Mouse (Mus musculus) CH12.LX (cell line): ENCODE results near the gene St6gal1. TPM values are rescaled to one million over a fixed set of nuclear protein-coding genes. Genes with fewer than 3 reads are reported as not detected.
A peak's percentile ranks its signal among the peaks of the same experiment; 100 is the strongest.

Source experiments
- DNase-seq: peaks from one replicate; pipeline ENCODE4 v3.0.0-alpha.2; 2013; ENCODE audit errors: extremely low read depth
- H3K27ac ChIP-seq: 2 replicates; pipeline ENCODE4 v1.5.1; 2012; ENCODE audit warnings: low read depth, mild to moderate bottlenecking, control low read depth, moderate library complexity; ENCODE audit not compliant: insufficient read depth
- H3K27me3 ChIP-seq: replicated peaks from 2 replicates; pipeline ENCODE3; 2012; ENCODE audit warnings: inconsistent platforms
- H3K36me3 ChIP-seq, 2 experiments: replicated peaks in 1 of 2; 2 replicates each; pipeline versions ENCODE3 to v1.6.1; 2012; ENCODE audit warnings: inconsistent platforms in 1 of 2, low read length in 1 of 2, mild to moderate bottlenecking in 1 of 2, mixed read lengths in 1 of 2, moderate library complexity in 1 of 2; ENCODE audit not compliant: control insufficient read depth in 1 of 2, insufficient read depth in 1 of 2
- H3K4me1 ChIP-seq, 2 experiments: 2 replicates each; pipeline ENCODE4 v1.6.1; 2012; ENCODE audit warnings: inconsistent platforms in 1 of 2, moderate library complexity in 1 of 2; ENCODE audit not compliant: insufficient read depth in 2 of 2, control insufficient read depth in 1 of 2
- H3K4me2 ChIP-seq: 2 replicates; pipeline ENCODE4 v1.6.1; 2012; ENCODE audit warnings: low read depth, mild to moderate bottlenecking, control low read depth; ENCODE audit not compliant: poor library complexity, insufficient read depth, severe bottlenecking
- H3K4me3 ChIP-seq, 3 experiments: fragments of 150-350 bp in 1 of 3; sonication (generic) in 1 of 3; replicated peaks in 1 of 3; 2 replicates each; pipeline versions ENCODE3 to v1.5.1; 2011 to 2012; ENCODE audit warnings: low read depth in 2 of 3, low read length in 2 of 3, mild to moderate bottlenecking in 2 of 3, moderate library complexity in 2 of 3, control low read depth in 1 of 3, improper control_type of control experiment in 1 of 3, inconsistent platforms in 1 of 3, mixed read lengths in 1 of 3; ENCODE audit not compliant: poor library complexity in 1 of 3
- H3K79me2 ChIP-seq: replicated peaks from 2 replicates; pipeline ENCODE4 v1.6.1; 2012; ENCODE audit warnings: mild to moderate bottlenecking, moderate library complexity; ENCODE audit not compliant: control insufficient read depth, poor library complexity, insufficient read depth, severe bottlenecking; ENCODE audit errors: extremely low read depth
- H3K9ac ChIP-seq: 2 replicates; pipeline ENCODE4 v1.6.1; 2012; ENCODE audit warnings: low read depth, mild to moderate bottlenecking, control low read depth, moderate library complexity; ENCODE audit not compliant: insufficient read depth
- H3K9me3 ChIP-seq: replicated peaks from 2 replicates; pipeline ENCODE3; 2012; ENCODE audit warnings: low read length, inconsistent platforms, mixed read lengths
- BHLHE40 ChIP-seq: IDR thresholded peaks from 2 replicates; pipeline ENCODE4 v1.6.1; 2011; ENCODE audit warnings: mild to moderate bottlenecking, low read depth, low read length, improper control_type of control experiment
- CHD1 ChIP-seq: IDR thresholded peaks from 2 replicates; pipeline ENCODE4 v1.6.1; 2012; ENCODE audit warnings: low read depth, low read length, improper control_type of control experiment, inconsistent platforms
- ELF1 ChIP-seq: IDR thresholded peaks from 2 replicates; pipeline ENCODE4 v1.6.1; 2014; ENCODE audit warnings: low read depth, mild to moderate bottlenecking, inconsistent platforms, low read length, improper control_type of control experiment
- EP300 ChIP-seq: IDR thresholded peaks from 2 replicates; pipeline ENCODE4 v1.6.1; 2011; ENCODE audit warnings: low read length, improper control_type of control experiment
- ETS1 ChIP-seq: conservative IDR thresholded peaks from 2 replicates; pipeline ENCODE4 v1.6.1; 2012; ENCODE audit warnings: low read depth, mild to moderate bottlenecking, inconsistent platforms, low read length, improper control_type of control experiment, moderate library complexity
- GABPA ChIP-seq: IDR thresholded peaks from 2 replicates; pipeline ENCODE4 v1.6.1; 2012; ENCODE audit warnings: low read depth, low read length, improper control_type of control experiment, inconsistent platforms; ENCODE audit not compliant: insufficient replicate concordance
- IRF4 ChIP-seq: IDR thresholded peaks from 2 replicates; pipeline ENCODE4 v1.6.1; 2014; ENCODE audit warnings: low read depth, mild to moderate bottlenecking, inconsistent platforms, low read length, improper control_type of control experiment
- JUN ChIP-seq: IDR thresholded peaks from 2 replicates; pipeline ENCODE4 v1.6.1; 2011; ENCODE audit warnings: low read depth, mild to moderate bottlenecking, low read length, improper control_type of control experiment, moderate library complexity; ENCODE audit not compliant: insufficient read depth
- JUND ChIP-seq: conservative IDR thresholded peaks from 2 replicates; pipeline ENCODE4 v1.6.1; 2011; ENCODE audit warnings: low read depth, low read length, improper control_type of control experiment
- KAT2A ChIP-seq: IDR thresholded peaks from 2 replicates; pipeline ENCODE4 v1.6.1; 2012; ENCODE audit warnings: low read length, improper control_type of control experiment, inconsistent platforms; ENCODE audit not compliant: insufficient replicate concordance
- MAX ChIP-seq: IDR thresholded peaks from 2 replicates; pipeline ENCODE4 v1.6.1; 2011; ENCODE audit warnings: low read length, improper control_type of control experiment
- MAZ ChIP-seq: IDR thresholded peaks from 2 replicates; pipeline ENCODE4 v1.6.1; 2012; ENCODE audit warnings: low read depth, mild to moderate bottlenecking, inconsistent platforms, low read length, improper control_type of control experiment, moderate library complexity
- MEF2A ChIP-seq: IDR thresholded peaks from 2 replicates; pipeline ENCODE4 v1.6.1; 2014; ENCODE audit warnings: low read depth, mild to moderate bottlenecking, inconsistent platforms, low read length, improper control_type of control experiment, borderline replicate concordance
- MXI1 ChIP-seq: IDR thresholded peaks from 2 replicates; pipeline ENCODE4 v1.6.1; 2011; ENCODE audit warnings: mild to moderate bottlenecking, low read depth, low read length, improper control_type of control experiment
- MYC ChIP-seq: IDR thresholded peaks from 2 replicates; pipeline ENCODE4 v1.6.1; 2011; ENCODE audit warnings: low read depth, mild to moderate bottlenecking, improper control_type of control experiment, low read length
- NELFE ChIP-seq: IDR thresholded peaks from 2 replicates; pipeline ENCODE4 v1.6.1; 2011; ENCODE audit warnings: low read depth, low read length, improper control_type of control experiment
- POLR2A ChIP-seq: IDR thresholded peaks from 2 replicates; pipeline ENCODE4 v1.6.1; 2011; ENCODE audit warnings: low read depth, mild to moderate bottlenecking, improper control_type of control experiment, low read length
- POLR2AphosphoS2 ChIP-seq: IDR thresholded peaks from 2 replicates; pipeline ENCODE4 v1.6.1; 2011; ENCODE audit warnings: low read depth, low read length, improper control_type of control experiment
- RCOR1 ChIP-seq: conservative IDR thresholded peaks from 2 replicates; pipeline ENCODE4 v1.6.1; 2012; ENCODE audit warnings: low read depth, mild to moderate bottlenecking, inconsistent platforms, low read length, improper control_type of control experiment
- SIN3A ChIP-seq: IDR thresholded peaks from 2 replicates; pipeline ENCODE4 v1.6.1; 2012; ENCODE audit warnings: low read length, improper control_type of control experiment, inconsistent platforms
- SMC3 ChIP-seq: IDR thresholded peaks from 2 replicates; pipeline ENCODE4 v1.6.1; 2011; ENCODE audit warnings: low read depth, low read length, improper control_type of control experiment
- TCF12 ChIP-seq: IDR thresholded peaks from 2 replicates; pipeline ENCODE4 v1.6.1; 2014; ENCODE audit warnings: low read depth, mild to moderate bottlenecking, inconsistent platforms, low read length, improper control_type of control experiment
- USF1 ChIP-seq: IDR thresholded peaks from 2 replicates; pipeline ENCODE4 v1.6.1; 2014; ENCODE audit warnings: low read depth, mild to moderate bottlenecking, inconsistent platforms, low read length, improper control_type of control experiment
- USF2 ChIP-seq: conservative IDR thresholded peaks from 2 replicates; pipeline ENCODE4 v1.6.1; 2011; ENCODE audit warnings: low read depth, low read length, improper control_type of control experiment
- ZKSCAN1 ChIP-seq: IDR thresholded peaks from 2 replicates; pipeline ENCODE4 v1.6.1; 2012; ENCODE audit warnings: low read depth, inconsistent platforms, low read length, improper control_type of control experiment, borderline replicate concordance
- ZNF384 ChIP-seq: IDR thresholded peaks from 2 replicates; pipeline ENCODE4 v1.6.1; 2012; ENCODE audit warnings: low read depth, low read length, improper control_type of control experiment, inconsistent platforms
- dilution Hi-C: fragments of 300-500 bp; cut with MboI; formaldehyde crosslinking; loops from 2 replicates; pipeline ENCODE4 v1.14.3; 2020; ENCODE audit warnings: low sequenced_read_pairs; ENCODE audit not compliant: extremely low pct_unique_long_range_greater_than_20kb, extremely low pct_ligation_motif_present
- in situ Hi-C: fragments of 300-500 bp; cut with MboI; formaldehyde crosslinking; loops from 3 replicates; pipeline ENCODE4 v1.14.3; 2019; ENCODE audit warnings: low sequenced_read_pairs, low pct_ligation_motif_present, low pct_unique_long_range_greater_than_20kb, mixed read lengths
- polyA plus RNA-seq: library from polyadenylated mRNA; unstranded; fragments of >175 nt; gene quantifications from 2 replicates; pipeline ENCODE4 v1.2.1, GENCODE M21; 2012; ENCODE audit warnings: low read depth; ENCODE audit not compliant: insufficient read length
- total RNA-seq, 2 experiments: library from RNA; depleted of rRNA; stranded (reverse); fragments of 300-350 nt in 1 of 2; fragments of >200 nt in 1 of 2; gene quantifications; 2 replicates each; pipeline ENCODE4 v1.2.3; 2012 to 2014

St6gal1 gene
- total and polyA plus RNA-seq, 3 experiments, result 64.5 to 168 (median 67.8) TPM

- H3K27ac ChIP-seq, result peak overlapping the region; percentile 75
- peak overlapping the region; percentile 76 for H3K9ac ChIP-seq
- no peak for TF ChIP-seq ETS1
- 0 out of 2 replicates have a peak, but pooled peaks have one; percentile 32 for TF ChIP-seq BHLHE40
- no peak for TF ChIP-seq ZNF384
- TF ChIP-seq USF2, result no peak
- no peak for TF ChIP-seq ZKSCAN1
- TF ChIP-seq JUND, result no peak; the same call in 1 of the 2 replicates
- TF ChIP-seq MXI1, result no peak
- TF ChIP-seq MYC, result 0 out of 2 replicates have a peak, but pooled peaks have one; percentile 35
- peak; percentile 4; the same call in 1 of the 2 replicates for TF ChIP-seq SMC3
- no peak for TF ChIP-seq KAT2A
- 0 out of 2 replicates have a peak, but pooled peaks have one; percentile 15 for TF ChIP-seq MAX
- TF ChIP-seq EP300, result peak; percentile 21
- 0 out of 2 replicates have a peak, but pooled peaks have one; percentile 10 for TF ChIP-seq MEF2A
- no peak for TF ChIP-seq IRF4
- peak; percentile 60; the same call in 1 of the 2 replicates for TF ChIP-seq SIN3A
- TF ChIP-seq TCF12, result no peak
- TF ChIP-seq ELF1, result peak; percentile 5; the same call in 1 of the 2 replicates
- TF ChIP-seq JUN, result no peak
- TF ChIP-seq NELFE, result 0 out of 2 replicates have a peak, but pooled peaks have one; percentile 24
- peak; percentile 25; the same call in 1 of the 2 replicates for TF ChIP-seq CHD1
- H3K36me3 ChIP-seq, result peaks cover 0 to 32% of the 10 kb centered on the region in 2 experiments
- H3K4me3 ChIP-seq, result no peak overlapping the region
- in situ Hi-C loops, result no loop called here
- peaks cover 12% of the 10 kb centered on the region for H3K79me2 ChIP-seq
- H3K27me3 ChIP-seq, result no peaks in the 10 kb centered on the region
- peak overlapping the region; percentile 94 for H3K4me2 ChIP-seq
- DNase-seq, result no peak
- peaks cover 26 to 91% of the 10 kb centered on the region in 2 experiments for H3K4me1 ChIP-seq
- dilution Hi-C loops, result no loop called here
- peaks cover 8% of the 10 kb centered on the region for H3K9me3 ChIP-seq
Observed at GRCm38 (mm10) chr16:23295720-23296119, 71.2 kb downstream of the St6gal1 start.

- Histone ChIP-seq H3K27ac (no peak overlapping the region), H3K36me3 (peaks cover 0 to 32% of the 10 kb centered on the region in 2 experiments), H3K4me3 (no peak overlapping the region), H3K4me1 (peaks cover 31 to 91% of the 10 kb centered on the region in 2 experiments), H3K9ac (no peak overlapping the region), H3K79me2 (peaks cover 10% of the 10 kb centered on the region), H3K9me3 (peaks cover 8% of the 10 kb centered on the region), H3K27me3 (no peaks in the 10 kb centered on the region), H3K4me2 (no peak overlapping the region)
- no peak for DNase-seq
- TF ChIP-seq ELF1 (no peak), BHLHE40 (0 out of 2 replicates have a peak, but pooled peaks have one; percentile 8), TCF12 (0 out of 2 replicates have a peak, but pooled peaks have one; percentile 26), USF1 (no peak), ZNF384 (no peak), MAZ (no peak), IRF4 (peak; percentile 33; the same call in 1 of the 2 replicates), CHD1 (no peak), POLR2AphosphoS2 (no peak), MEF2A (0 out of 2 replicates have a peak, but pooled peaks have one; percentile 15), MAX (no peak), MXI1 (no peak), GABPA (no peak), RCOR1 (no peak), POLR2A (no peak)
- in situ Hi-C loops, result no loop called here
- dilution Hi-C loops, result no loop called here
Observed at GRCm38 (mm10) chr16:23296721-23297120, 72.2 kb downstream of the St6gal1 start.
